Mouse (Mus musculus) forebrain, embryonic 15.5 days (tissue): Measurements from ENCODE around the gene Endov. TPM values are rescaled to one million over a fixed set of nuclear protein-coding genes. Genes with fewer than 3 reads are reported as not detected.

Source experiments
- ATAC-seq: fragments of 200-750 bp; cut with Nextera tagmentation; replicated peaks from 2 replicates; pipeline ENCODE4 v1.8.0; 2017; ENCODE audit warnings: mild to moderate bottlenecking, moderate TSS enrichment, moderate library complexity
- H3K27ac ChIP-seq: fragments of 300-500 bp; sonication (generic); replicated peaks from 2 replicates; pipeline ENCODE4 v1.5.1; 2015; ENCODE audit warnings: mild to moderate bottlenecking, inconsistent platforms
- H3K27me3 ChIP-seq: fragments of 300-500 bp; sonication (generic); 2 replicates; pipeline ENCODE4 v1.6.1; 2015; ENCODE audit warnings: inconsistent platforms
- H3K36me3 ChIP-seq: fragments of 300-500 bp; sonication (generic); 2 replicates; pipeline ENCODE4 v1.6.1; 2015; ENCODE audit warnings: mild to moderate bottlenecking, inconsistent platforms
- H3K4me1 ChIP-seq: fragments of 300-500 bp; sonication (generic); 2 replicates; pipeline ENCODE4 v1.6.1; 2015; ENCODE audit warnings: inconsistent platforms
- H3K4me2 ChIP-seq: fragments of 300-500 bp; sonication (generic); replicated peaks from 2 replicates; pipeline ENCODE4 v1.6.1; 2015; ENCODE audit warnings: mild to moderate bottlenecking, inconsistent platforms
- H3K4me3 ChIP-seq: fragments of 300-500 bp; sonication (generic); 2 replicates; pipeline ENCODE4 v1.5.1; 2015; ENCODE audit warnings: mild to moderate bottlenecking, inconsistent platforms
- H3K9ac ChIP-seq: fragments of 300-500 bp; sonication (generic); replicated peaks from 2 replicates; pipeline ENCODE4 v1.6.1; 2015; ENCODE audit warnings: mild to moderate bottlenecking, inconsistent platforms
- H3K9me3 ChIP-seq: fragments of 300-500 bp; sonication (generic); 2 replicates; pipeline ENCODE4 v1.6.1; 2016; ENCODE audit warnings: inconsistent platforms
- WGBS: fragments of 180-500 bp; shearing (Covaris S2); methylation state at CpG from one replicate; pipeline ENCODE4 v1.1.7; 2015; ENCODE audit warnings: mixed read lengths; 5-methylcytosine and 5-hydroxymethylcytosine counted together
- polyA plus RNA-seq: library from polyadenylated mRNA; unstranded; fragments of >200 nt; fragmentation: Nextera tagmentation; extraction: Ambion mirVana; gene quantifications from 2 replicates; pipeline ENCODE4 v1.2.1, GENCODE M21; 2015

Gene Endov
- polyA plus RNA-seq, 1 experiment from 2014 or later: 18.5 TPM

GRCm38 (mm10) chr11:119520005-119520712 is 29.0 kb downstream of the Endov start:
- Histone ChIP-seq H3K4me2 (no peak overlapping the region), H3K9me3 (no peaks in the 10 kb centered on the region), H3K27ac (no peak overlapping the region), H3K4me1 (peaks cover 29% of the 10 kb centered on the region), H3K9ac (no peak overlapping the region), H3K27me3 (no peaks in the 10 kb centered on the region), H3K4me3 (no peak overlapping the region), H3K36me3 (no peaks in the 10 kb centered on the region)
- 79% methylated on average over 5 of the region's 5 CpGs for WGBS
- no peak for ATAC-seq

GRCm38 (mm10) chr11:119520713-119521063 is 29.5 kb downstream of the Endov start:
- no peak for ATAC-seq
- peaks cover 24% of the 10 kb centered on the region for H3K4me1 ChIP-seq
- H3K27me3 ChIP-seq: no peaks in the 10 kb centered on the region
- H3K36me3 ChIP-seq: no peaks in the 10 kb centered on the region
- no peak overlapping the region for H3K4me3 ChIP-seq
- H3K4me2 ChIP-seq: no peak overlapping the region
- no peak overlapping the region for H3K27ac ChIP-seq
- H3K9me3 ChIP-seq: no peaks in the 10 kb centered on the region
- H3K9ac ChIP-seq: no peak overlapping the region

- no peaks in the 10 kb centered on the region for H3K27me3 ChIP-seq
- no peak overlapping the region for H3K4me3 ChIP-seq
- H3K9ac ChIP-seq: no peak overlapping the region
- no peaks in the 10 kb centered on the region for H3K9me3 ChIP-seq
- H3K4me1 ChIP-seq: peaks cover 10% of the 10 kb centered on the region
- no peak overlapping the region for H3K4me2 ChIP-seq
- 84% methylated on average over 6 of the region's 6 CpGs for WGBS
- no peak for ATAC-seq
- no peak overlapping the region for H3K27ac ChIP-seq
- H3K36me3 ChIP-seq: no peaks in the 10 kb centered on the region
These were observed 31.0 kb downstream of the Endov start for GRCm38 (mm10) chr11:119521920-119522710.

GRCm38 (mm10) chr11:119522779-119523178 is 31.6 kb downstream of the Endov start:
- Histone ChIP-seq H3K4me3 (no peak overlapping the region), H3K27ac (no peak overlapping the region), H3K9ac (no peak overlapping the region), H3K4me2 (no peak overlapping the region), H3K4me1 (peaks cover 4% of the 10 kb centered on the region; the same call in 1 of the 2 replicates), H3K27me3 (no peaks in the 10 kb centered on the region), H3K9me3 (no peaks in the 10 kb centered on the region), H3K36me3 (no peaks in the 10 kb centered on the region)
- 70% methylated on average over 8 of the region's 8 CpGs for WGBS
- ATAC-seq: no peak

GRCm38 (mm10) chr11:119523392-119523791 is 32.2 kb downstream of the Endov start:
- no peaks in the 10 kb centered on the region for H3K9me3 ChIP-seq
- H3K4me3 ChIP-seq: no peak overlapping the region
- H3K27ac ChIP-seq: no peak overlapping the region
- H3K4me1 ChIP-seq: peaks cover 5% of the 10 kb centered on the region; the same call in 1 of the 2 replicates
- no peaks in the 10 kb centered on the region for H3K27me3 ChIP-seq
- no peak overlapping the region for H3K4me2 ChIP-seq
- no peak for ATAC-seq
- no peak overlapping the region for H3K9ac ChIP-seq
- WGBS: 82% methylated on average over 3 of the region's 3 CpGs
- no peaks in the 10 kb centered on the region for H3K36me3 ChIP-seq

GRCm38 (mm10) chr11:119524545-119524949 is 33.4 kb downstream of the Endov start:
- Histone ChIP-seq H3K27me3 (no peaks in the 10 kb centered on the region), H3K36me3 (no peaks in the 10 kb centered on the region), H3K4me3 (peak overlapping the region; percentile 34), H3K4me2 (peak overlapping the region; percentile 48), H3K9me3 (no peaks in the 10 kb centered on the region), H3K4me1 (peaks cover 15% of the 10 kb centered on the region), H3K9ac (no peak overlapping the region), H3K27ac (no peak overlapping the region)
- ATAC-seq: peak; percentile 95
- WGBS: 3% methylated on average over 33 of the region's 33 CpGs

- Histone ChIP-seq H3K4me3 (no peak overlapping the region), H3K9me3 (no peaks in the 10 kb centered on the region), H3K9ac (no peak overlapping the region), H3K4me1 (peaks cover 15% of the 10 kb centered on the region), H3K36me3 (no peaks in the 10 kb centered on the region), H3K27me3 (no peaks in the 10 kb centered on the region), H3K4me2 (no peak overlapping the region), H3K27ac (no peak overlapping the region)
- no peak for ATAC-seq
- 85% methylated on average over 14 of the region's 14 CpGs for WGBS
These were observed 35.2 kb downstream of the Endov start for GRCm38 (mm10) chr11:119526068-119526966.

GRCm38 (mm10) chr11:119528930-119529329 is 37.8 kb downstream of the Endov start:
- Histone ChIP-seq H3K9me3 (no peaks in the 10 kb centered on the region), H3K27me3 (no peaks in the 10 kb centered on the region), H3K4me2 (no peak overlapping the region), H3K27ac (peak overlapping the region; percentile 89), H3K9ac (no peak overlapping the region), H3K4me3 (no peak overlapping the region), H3K4me1 (peaks cover 30% of the 10 kb centered on the region), H3K36me3 (no peaks in the 10 kb centered on the region)
- 51% methylated on average over 11 of the region's 11 CpGs for WGBS
- ATAC-seq: no peak

- H3K27ac ChIP-seq: peak overlapping the region; percentile 46
- no peak overlapping the region for H3K4me2 ChIP-seq
- no peaks in the 10 kb centered on the region; the same call in 1 of the 2 replicates for H3K27me3 ChIP-seq
- no peak overlapping the region for H3K9ac ChIP-seq
- H3K9me3 ChIP-seq: no peaks in the 10 kb centered on the region
- no peaks in the 10 kb centered on the region for H3K36me3 ChIP-seq
- H3K4me3 ChIP-seq: no peak overlapping the region
- WGBS: 35% methylated on average over 8 of the region's 8 CpGs
- peak; percentile 73 for ATAC-seq
- H3K4me1 ChIP-seq: peaks cover 26% of the 10 kb centered on the region
These were observed 41.3 kb downstream of the Endov start for GRCm38 (mm10) chr11:119532460-119532859.

GRCm38 (mm10) chr11:119533745-119534144 is 42.6 kb downstream of the Endov start:
- Histone ChIP-seq H3K4me3 (no peak overlapping the region), H3K4me2 (no peak overlapping the region), H3K27ac (no peak overlapping the region), H3K27me3 (no peaks in the 10 kb centered on the region; the same call in 1 of the 2 replicates), H3K36me3 (no peaks in the 10 kb centered on the region), H3K4me1 (peaks cover 26% of the 10 kb centered on the region), H3K9me3 (no peaks in the 10 kb centered on the region), H3K9ac (no peak overlapping the region)
- 75% methylated on average over 7 of the region's 7 CpGs for WGBS
- ATAC-seq: no peak

GRCm38 (mm10) chr11:119539944-119540343 is 48.8 kb downstream of the Endov start:
- no peak overlapping the region for H3K4me3 ChIP-seq
- no peaks in the 10 kb centered on the region for H3K9me3 ChIP-seq
- H3K4me2 ChIP-seq: no peak overlapping the region
- no peaks in the 10 kb centered on the region for H3K36me3 ChIP-seq
- peaks cover 29% of the 10 kb centered on the region for H3K4me1 ChIP-seq
- peaks cover 11% of the 10 kb centered on the region for H3K27me3 ChIP-seq
- no peak overlapping the region for H3K9ac ChIP-seq
- no peak for ATAC-seq
- 26% methylated on average over 14 of the region's 14 CpGs for WGBS
- no peak overlapping the region for H3K27ac ChIP-seq

- WGBS: 76% methylated on average over 9 of the region's 9 CpGs
- H3K9me3 ChIP-seq: no peaks in the 10 kb centered on the region
- peaks cover 35% of the 10 kb centered on the region for H3K4me1 ChIP-seq
- peaks cover 11% of the 10 kb centered on the region for H3K27me3 ChIP-seq
- no peak for ATAC-seq
- H3K36me3 ChIP-seq: no peaks in the 10 kb centered on the region
- H3K4me3 ChIP-seq: no peak overlapping the region
- no peak overlapping the region for H3K27ac ChIP-seq
- H3K4me2 ChIP-seq: no peak overlapping the region
- no peak overlapping the region for H3K9ac ChIP-seq
These were observed 49.4 kb downstream of the Endov start for GRCm38 (mm10) chr11:119540560-119540959.
